Mouse (Mus musculus) ovary, adult 18-20 months (tissue): ENCODE measurements at regions not wholly inside any gene's neighbourhood (a gene's known extent, or its start where the extent isn't known, plus 50 kb on each side); places are given as distances from the start of the nearest gene placed in this dataset.

ENCODE experiments used
- DNase-seq: peaks from one replicate; pipeline ENCODE4 v3.0.0; 2022; ENCODE audit warnings: low spot score, mixed read lengths

DNA sequence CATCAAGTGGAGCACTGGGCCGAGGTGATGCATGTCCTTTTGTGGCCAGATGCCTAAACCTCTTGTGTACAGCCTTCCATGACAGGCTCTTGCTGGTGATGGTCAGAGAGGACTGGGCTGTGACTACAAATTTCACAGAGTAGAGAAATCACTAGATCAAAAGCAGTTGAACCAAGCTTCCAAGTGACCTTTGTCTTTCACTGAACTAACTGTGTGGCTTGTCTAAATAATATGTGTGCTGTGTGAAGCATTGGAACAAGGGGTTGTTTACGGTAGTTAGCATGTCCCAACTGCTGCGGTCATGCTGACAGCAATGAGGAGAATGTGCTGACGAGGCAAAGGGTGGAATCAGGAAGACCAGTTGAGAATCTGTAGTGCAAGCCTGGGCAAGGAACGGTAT is 55.3 kb upstream of the D16Ertd472e start:
- DNase-seq: no peak

DNA sequence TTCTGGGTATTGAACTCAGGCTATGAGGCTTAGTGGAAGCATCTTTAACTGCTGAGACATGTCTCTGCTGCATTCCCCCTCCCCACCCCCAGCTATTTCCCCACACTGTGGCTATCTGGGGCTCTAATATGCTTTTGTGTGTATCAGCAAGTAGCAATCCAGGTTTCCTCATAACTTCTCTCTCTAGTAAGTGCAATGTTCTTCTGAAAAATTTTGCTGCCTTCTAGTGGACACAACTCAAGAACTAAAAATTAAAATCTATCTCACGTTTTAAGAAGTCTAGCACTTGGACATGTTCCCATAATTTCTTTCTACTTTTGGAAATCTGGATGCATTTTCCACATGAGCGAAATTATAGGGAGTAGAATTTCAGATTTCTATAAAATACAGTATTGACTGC is 50.3 kb upstream of the D16Ertd472e start:
- DNase-seq: no peak
